Mouse (Mus musculus) forebrain, embryonic 16.5 days (tissue): ENCODE measurements around the gene Cmip. TPM values are rescaled to one million over a fixed set of nuclear protein-coding genes. Genes with fewer than 3 reads are reported as not detected.

Experiments used
- ATAC-seq: fragments of 200-750 bp; cut with Nextera tagmentation; 2 replicates; pipeline ENCODE4 v1.8.0; 2017; ENCODE audit warnings: mild to moderate bottlenecking, moderate library complexity
- H3K27ac ChIP-seq: fragments of 300-500 bp; sonication (generic); 2 replicates; pipeline ENCODE4 v1.5.1; 2014; ENCODE audit warnings: low read length, control low read depth
- H3K27me3 ChIP-seq: fragments of 300-500 bp; sonication (generic); replicated peaks from 2 replicates; pipeline ENCODE4 v1.6.1; 2014; ENCODE audit warnings: low read length; ENCODE audit not compliant: control insufficient read depth, insufficient read depth
- H3K36me3 ChIP-seq: fragments of 300-500 bp; sonication (generic); 2 replicates; pipeline ENCODE4 v1.6.1; 2014; ENCODE audit not compliant: control insufficient read depth, insufficient read depth
- H3K4me1 ChIP-seq: fragments of 300-500 bp; sonication (generic); replicated peaks from 2 replicates; pipeline ENCODE4 v1.6.1; 2014; ENCODE audit warnings: low read length; ENCODE audit not compliant: control insufficient read depth, insufficient read depth
- H3K4me2 ChIP-seq: fragments of 300-500 bp; sonication (generic); 2 replicates; pipeline ENCODE4 v1.6.1; 2014; ENCODE audit warnings: mild to moderate bottlenecking, low read length, control low read depth
- H3K4me3 ChIP-seq: fragments of 300-500 bp; sonication (generic); replicated peaks from 2 replicates; pipeline ENCODE4 v1.5.1; 2014; ENCODE audit warnings: mild to moderate bottlenecking, low read length, control low read depth
- H3K9ac ChIP-seq: fragments of 300-500 bp; sonication (generic); replicated peaks from 2 replicates; pipeline ENCODE4 v1.6.1; 2014; ENCODE audit warnings: low read depth, low read length, control low read depth
- H3K9me3 ChIP-seq: fragments of 300-500 bp; sonication (generic); 2 replicates; pipeline ENCODE4 v1.6.1; 2016; ENCODE audit warnings: low read length; ENCODE audit not compliant: control insufficient read depth
- WGBS: fragments of 180-500 bp; shearing (Covaris S2); extraction: QIAGEN DNeasy Blood & Tissue Kit; methylation state at CpG from one replicate; pipeline ENCODE4 v1.1.7; 2014; 5-methylcytosine and 5-hydroxymethylcytosine counted together
- polyA plus RNA-seq: library from polyadenylated mRNA; unstranded; fragments of >200 nt; fragmentation: Nextera tagmentation; extraction: Ambion mirVana; gene quantifications from 2 replicates; pipeline ENCODE4 v1.2.1, GENCODE M21; 2015

Cmip gene
- polyA plus RNA-seq, 1 experiment from 2014 or later: 98.1 TPM

DNA sequence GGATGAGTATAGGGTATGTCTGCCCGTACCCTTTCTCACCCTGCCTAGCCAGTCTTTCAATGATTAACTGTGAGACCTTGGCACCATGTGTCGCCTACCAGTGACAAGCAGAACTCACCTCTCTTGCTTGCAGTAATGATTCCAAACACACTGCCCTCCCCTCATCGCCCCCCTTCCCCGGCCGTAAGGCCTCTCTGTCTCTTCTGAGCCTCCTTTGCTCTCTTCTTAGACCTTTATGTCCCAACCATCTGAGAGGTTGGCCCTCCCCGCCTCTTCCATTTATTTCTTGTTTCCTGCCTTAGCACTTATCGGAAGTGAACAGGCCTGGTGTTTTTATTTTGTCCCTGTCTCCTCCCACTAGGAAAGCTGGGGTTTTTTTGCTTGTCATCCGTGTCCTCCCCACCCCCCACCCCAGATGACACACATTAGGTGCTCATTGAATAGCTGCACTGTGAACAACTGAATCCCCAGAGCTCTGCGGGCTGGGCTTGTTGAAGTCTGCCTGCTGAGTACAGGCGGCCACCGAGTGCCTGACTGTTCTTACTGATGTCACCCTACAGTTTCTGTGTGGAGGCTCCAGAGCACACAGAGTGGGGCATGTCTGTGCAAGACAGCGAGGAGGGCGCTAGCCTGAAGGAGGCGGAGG, 78.0 kb downstream of the Cmip start:
- Histone ChIP-seq H3K4me2 (no peak overlapping the region), H3K4me3 (no peak overlapping the region), H3K9me3 (no peaks in the 10 kb centered on the region), H3K36me3 (no peaks in the 10 kb centered on the region), H3K4me1 (peaks cover 36% of the 10 kb centered on the region), H3K9ac (no peak overlapping the region), H3K27me3 (no peaks in the 10 kb centered on the region), H3K27ac (no peak overlapping the region)
- ATAC-seq: peak; percentile 34
- 46% methylated on average over 14 of the region's 14 CpGs for WGBS

DNA sequence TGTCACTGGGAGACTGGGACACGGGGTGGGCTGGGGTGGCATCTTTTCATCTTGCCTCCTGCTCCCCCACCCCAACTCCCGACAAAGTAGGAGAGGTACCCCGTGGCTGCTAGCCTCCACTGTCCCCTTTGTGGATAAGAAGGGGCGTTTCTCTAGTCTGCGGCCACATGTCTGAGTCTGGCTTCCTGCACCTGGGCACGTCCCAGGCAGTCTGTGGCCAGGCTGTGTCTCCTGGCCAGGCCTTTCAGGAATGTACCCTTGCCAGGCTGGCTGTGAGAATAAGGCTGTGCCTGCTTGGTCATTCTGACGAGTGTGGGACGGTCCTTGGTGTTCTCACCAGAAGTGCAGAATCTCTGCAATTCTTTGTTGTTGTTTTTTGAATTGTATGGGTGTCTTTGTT, 78.6 kb downstream of the Cmip start:
- Histone ChIP-seq H3K9me3 (no peaks in the 10 kb centered on the region), H3K9ac (0 out of 2 replicates have a peak overlapping the region, but pooled peaks have one; percentile 17), H3K36me3 (no peaks in the 10 kb centered on the region), H3K4me3 (no peak overlapping the region), H3K4me2 (no peak overlapping the region), H3K27ac (0 out of 2 replicates have a peak overlapping the region, but pooled peaks have one; percentile 14), H3K4me1 (peaks cover 36% of the 10 kb centered on the region), H3K27me3 (no peaks in the 10 kb centered on the region)
- peak; percentile 8; the same call in 1 of the 2 replicates for ATAC-seq
- WGBS: 59% methylated on average over 8 of the region's 8 CpGs

DNA sequence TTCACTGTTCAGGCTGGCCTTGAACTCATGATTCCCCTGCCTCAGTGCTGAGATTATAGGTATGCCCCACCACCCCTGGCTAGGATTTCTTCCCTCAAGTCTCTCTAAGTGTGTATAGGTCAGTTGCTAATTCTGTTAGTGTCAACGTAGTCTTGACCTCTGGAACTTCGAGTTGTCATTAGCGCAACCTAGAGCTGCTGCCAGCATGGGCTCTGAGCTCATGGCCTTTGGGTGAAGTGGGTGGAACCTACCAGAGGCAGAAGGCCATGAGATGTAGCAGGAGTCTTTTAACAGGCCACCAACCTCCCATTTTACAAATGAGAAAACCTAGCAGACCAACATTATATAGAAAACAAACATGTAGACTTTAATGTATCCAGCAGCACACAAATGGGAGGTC, 80.3 kb downstream of the Cmip start:
- H3K27me3 ChIP-seq: no peaks in the 10 kb centered on the region
- H3K4me3 ChIP-seq: no peak overlapping the region
- 84% methylated on average over 3 of the region's 3 CpGs for WGBS
- no peaks in the 10 kb centered on the region for H3K9me3 ChIP-seq
- H3K36me3 ChIP-seq: no peaks in the 10 kb centered on the region
- peaks cover 34% of the 10 kb centered on the region for H3K4me1 ChIP-seq
- no peak for ATAC-seq
- H3K4me2 ChIP-seq: no peak overlapping the region
- no peak overlapping the region for H3K9ac ChIP-seq
- H3K27ac ChIP-seq: no peak overlapping the region

DNA sequence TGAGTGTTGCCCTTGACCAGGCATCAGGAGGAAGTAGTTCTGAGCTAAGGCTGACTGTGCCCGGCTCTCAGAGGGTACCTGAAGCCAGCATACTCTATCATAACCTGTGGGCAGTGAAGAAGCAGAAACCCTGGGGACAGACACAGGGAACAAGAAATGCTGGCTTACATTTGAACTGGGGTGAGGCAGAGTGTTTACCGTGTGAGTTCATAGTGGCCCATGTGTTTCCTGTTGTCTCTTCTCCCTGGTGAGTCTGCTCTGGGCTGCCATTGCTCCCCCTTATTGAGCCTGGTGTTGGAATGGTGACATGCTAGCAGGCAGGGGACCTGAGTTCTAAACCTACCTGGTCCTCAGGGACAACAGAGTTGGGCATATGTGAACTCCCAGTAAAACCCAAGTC, 81.8 kb downstream of the Cmip start:
- ATAC-seq: no peak
- 74% methylated on average over 2 of the region's 2 CpGs for WGBS
- no peak overlapping the region for H3K4me2 ChIP-seq
- H3K4me3 ChIP-seq: no peak overlapping the region
- peaks cover 25% of the 10 kb centered on the region for H3K4me1 ChIP-seq
- no peaks in the 10 kb centered on the region for H3K27me3 ChIP-seq
- H3K9ac ChIP-seq: no peak overlapping the region
- no peak overlapping the region for H3K27ac ChIP-seq
- H3K36me3 ChIP-seq: no peaks in the 10 kb centered on the region
- H3K9me3 ChIP-seq: no peaks in the 10 kb centered on the region

DNA sequence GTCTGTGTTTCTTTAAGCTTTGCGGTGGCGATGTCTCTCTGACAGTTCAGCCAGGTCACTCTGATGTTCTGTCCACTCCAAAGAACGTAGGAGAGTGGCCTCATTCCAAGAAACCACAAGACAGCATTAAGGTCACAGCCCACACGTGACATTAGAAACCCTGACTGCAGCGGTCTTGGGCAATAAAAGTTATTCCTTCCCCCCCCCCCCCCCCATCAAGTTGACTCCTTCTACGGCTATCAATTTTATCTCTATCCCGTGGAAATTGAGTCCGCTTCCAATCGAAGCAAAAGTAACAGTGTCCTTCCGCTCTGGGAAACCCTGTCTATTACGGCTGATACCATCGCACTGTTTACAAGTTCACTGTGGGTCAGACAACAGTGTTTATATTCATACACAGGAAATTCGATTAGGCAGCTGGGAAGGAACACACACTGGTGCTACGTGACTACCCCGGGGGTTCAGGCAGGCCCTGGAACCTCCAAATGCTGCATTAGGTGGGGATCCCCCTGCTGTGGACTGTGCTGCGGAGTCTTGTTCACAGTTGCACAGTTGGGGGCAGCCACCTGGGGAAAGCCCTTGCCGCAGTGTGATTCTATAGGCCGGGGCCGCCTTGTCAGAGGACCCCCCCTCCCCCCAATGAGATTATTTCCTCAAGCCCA, 82.6 kb downstream of the Cmip start:
- no peak for ATAC-seq
- WGBS: 53% methylated on average over 19 of the region's 19 CpGs

DNA sequence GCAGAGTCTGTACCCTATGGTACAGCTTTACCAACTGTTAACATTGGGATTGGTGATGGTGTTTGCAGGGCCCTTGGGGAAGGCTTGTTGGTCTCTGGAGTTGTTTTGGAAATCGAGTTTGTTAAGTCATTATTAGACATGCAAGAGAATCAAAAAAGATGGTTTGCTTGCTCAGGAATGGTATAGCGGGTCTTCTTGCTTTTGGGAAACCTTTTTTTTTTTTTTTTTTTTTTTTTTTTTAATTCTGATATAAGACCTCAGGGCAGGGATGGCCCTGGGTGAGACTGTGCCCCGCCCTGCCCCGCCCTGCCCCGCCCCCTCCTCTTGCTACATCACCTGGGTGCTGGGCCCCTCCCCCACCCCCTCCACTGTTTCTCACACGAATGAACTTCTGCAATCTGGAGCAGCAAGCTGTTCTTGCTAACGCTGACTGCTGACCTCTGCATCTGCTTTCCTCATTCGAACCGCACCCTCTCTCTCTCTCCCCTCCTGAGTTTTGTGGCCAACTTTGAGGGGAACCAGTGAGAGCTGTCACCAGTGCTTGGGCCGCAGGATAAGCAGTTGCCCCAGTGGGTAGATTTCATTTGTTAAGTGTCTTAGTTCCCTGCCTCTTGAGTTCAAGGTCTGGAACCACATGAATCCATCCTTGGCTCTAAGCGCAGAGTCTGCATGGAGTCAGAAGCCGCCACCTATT, 83.2 kb downstream of the Cmip start:
- Histone ChIP-seq H3K27me3 (no peaks in the 10 kb centered on the region), H3K27ac (no peak overlapping the region), H3K4me2 (no peak overlapping the region), H3K4me1 (peaks cover 11% of the 10 kb centered on the region), H3K36me3 (no peaks in the 10 kb centered on the region), H3K4me3 (no peak overlapping the region), H3K9me3 (no peaks in the 10 kb centered on the region), H3K9ac (no peak overlapping the region)
- WGBS: 59% methylated on average over 10 of the region's 12 CpGs
- no peak for ATAC-seq

More for the DNA sequence above, 82.6 kb downstream of the Cmip start:
- Histone ChIP-seq H3K4me2 (no peak overlapping the region), H3K36me3 (no peaks in the 10 kb centered on the region), H3K9ac (no peak overlapping the region), H3K27ac (no peak overlapping the region), H3K4me1 (peaks cover 18% of the 10 kb centered on the region), H3K27me3 (no peaks in the 10 kb centered on the region), H3K4me3 (no peak overlapping the region), H3K9me3 (no peaks in the 10 kb centered on the region)

DNA sequence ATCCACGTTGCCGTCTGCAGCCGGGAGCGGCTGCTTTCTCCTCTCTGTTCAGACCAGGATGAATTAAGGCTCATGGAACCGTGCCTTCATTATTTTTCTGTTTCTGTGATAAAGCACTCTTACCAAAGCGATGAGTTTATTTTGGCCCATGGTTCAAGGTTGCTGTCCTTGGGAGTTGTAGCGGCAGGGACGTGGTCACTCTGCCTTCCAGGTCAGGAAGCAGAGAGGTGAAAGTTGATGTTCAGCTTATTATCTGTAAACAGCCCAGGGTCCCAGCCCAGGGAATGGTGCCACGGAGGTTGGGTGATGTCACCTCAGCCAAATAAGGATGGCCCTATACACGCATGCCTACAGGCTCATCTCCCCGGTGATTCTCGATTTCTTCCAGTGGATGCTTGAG, 83.9 kb downstream of the Cmip start:
- 95% methylated on average over 12 of the region's 12 CpGs for WGBS
- no peak overlapping the region for H3K4me2 ChIP-seq
- H3K36me3 ChIP-seq: no peaks in the 10 kb centered on the region
- no peak overlapping the region for H3K9ac ChIP-seq
- no peak overlapping the region for H3K4me3 ChIP-seq
- H3K27me3 ChIP-seq: no peaks in the 10 kb centered on the region
- peaks cover 5% of the 10 kb centered on the region for H3K4me1 ChIP-seq
- H3K27ac ChIP-seq: no peak overlapping the region
- ATAC-seq: no peak
- H3K9me3 ChIP-seq: no peaks in the 10 kb centered on the region

DNA sequence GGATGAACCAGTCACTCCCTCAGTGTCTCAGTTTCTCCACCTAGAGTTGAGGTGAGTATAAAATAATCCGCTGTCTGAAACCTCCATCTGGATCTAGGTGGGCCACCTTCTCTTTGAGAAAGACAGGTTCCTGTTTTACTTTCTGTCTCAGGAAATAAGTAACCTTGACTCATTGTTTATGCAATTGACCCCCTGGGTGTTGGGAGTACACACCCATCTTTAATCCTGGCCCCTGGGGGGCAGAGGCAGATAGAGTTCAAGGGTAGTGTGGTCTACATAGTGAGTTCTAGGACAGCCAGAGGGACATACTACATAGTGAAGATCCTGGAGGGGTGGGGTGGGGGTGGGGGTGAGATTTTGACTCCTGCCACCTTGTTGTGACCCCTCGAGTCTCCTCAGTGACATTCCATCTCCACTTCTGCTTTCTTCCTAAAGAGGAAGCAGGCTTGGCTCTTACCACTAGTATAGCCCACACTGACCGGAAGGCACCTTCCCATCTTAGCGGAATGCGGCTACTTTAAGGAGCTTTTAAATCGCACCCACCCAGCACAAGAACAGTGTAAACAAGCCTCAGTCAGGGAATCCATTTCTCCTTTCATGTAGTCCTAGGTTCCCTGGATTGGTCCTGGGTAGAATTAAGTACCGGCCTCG, 86.0 kb downstream of the Cmip start:
- ATAC-seq: no peak
- Histone ChIP-seq H3K9me3 (no peaks in the 10 kb centered on the region), H3K4me2 (no peak overlapping the region), H3K27ac (no peak overlapping the region), H3K36me3 (no peaks in the 10 kb centered on the region), H3K4me1 (peaks cover 10% of the 10 kb centered on the region), H3K9ac (no peak overlapping the region), H3K27me3 (no peaks in the 10 kb centered on the region), H3K4me3 (no peak overlapping the region)
- WGBS: 89% methylated on average over 8 of the region's 8 CpGs

DNA sequence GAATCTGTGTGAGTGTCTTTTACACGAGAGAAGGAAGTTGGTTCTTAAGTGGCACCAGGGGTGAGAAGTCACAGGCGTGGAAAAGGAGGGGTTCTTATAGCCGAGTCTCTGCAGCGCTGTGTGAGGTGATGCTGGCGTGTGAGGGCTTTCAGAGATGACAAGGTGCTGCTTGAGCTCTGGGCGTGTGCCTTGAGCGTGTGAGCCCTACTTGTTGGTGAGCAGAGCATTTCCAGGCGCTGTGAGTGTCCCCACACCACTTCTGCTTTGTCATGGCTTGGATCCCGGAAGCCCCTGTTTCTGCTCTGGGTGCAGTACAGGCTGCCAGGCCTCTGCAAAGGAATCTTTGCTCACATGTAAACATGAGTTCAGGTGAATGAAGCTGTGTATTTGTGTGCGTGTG, 86.6 kb downstream of the Cmip start:
- Histone ChIP-seq H3K27ac (no peak overlapping the region), H3K36me3 (no peaks in the 10 kb centered on the region), H3K4me3 (no peak overlapping the region)

More for the DNA sequence above, 86.6 kb downstream of the Cmip start:
- no peaks in the 10 kb centered on the region for H3K27me3 ChIP-seq
- no peaks in the 10 kb centered on the region for H3K9me3 ChIP-seq
- WGBS: 89% methylated on average over 10 of the region's 10 CpGs
- no peak for ATAC-seq
- H3K9ac ChIP-seq: no peak overlapping the region
- H3K4me1 ChIP-seq: peaks cover 17% of the 10 kb centered on the region
- no peak overlapping the region for H3K4me2 ChIP-seq
